Mouse (Mus musculus) intestine, postnatal 0 days (tissue): ENCODE results near the gene Acmsd. TPM values are rescaled to one million over a fixed set of nuclear protein-coding genes. Genes with fewer than 3 reads are reported as not detected.

ENCODE experiments used
- ATAC-seq: fragments of 200-750 bp; cut with Nextera tagmentation; 2 replicates; pipeline ENCODE4 v1.8.0; 2017; ENCODE audit warnings: mild to moderate bottlenecking, moderate TSS enrichment, moderate library complexity
- H3K27ac ChIP-seq: fragments of 300-500 bp; sonication (generic); 2 replicates; pipeline ENCODE4 v1.5.1; 2014; ENCODE audit warnings: mild to moderate bottlenecking, low read depth, low read length, moderate library complexity
- H3K27me3 ChIP-seq: fragments of 300-500 bp; sonication (generic); replicated peaks from 2 replicates; pipeline ENCODE4 v1.6.1; 2014; ENCODE audit warnings: low read length, mixed read lengths; ENCODE audit not compliant: control insufficient read depth, insufficient read depth
- H3K36me3 ChIP-seq: fragments of 300-500 bp; sonication (generic); 2 replicates; pipeline ENCODE4 v1.6.1; 2014; ENCODE audit warnings: mild to moderate bottlenecking, moderate library complexity; ENCODE audit not compliant: control insufficient read depth, insufficient read depth
- H3K4me1 ChIP-seq: fragments of 300-500 bp; sonication (generic); replicated peaks from 2 replicates; pipeline ENCODE4 v1.6.1; 2014; ENCODE audit warnings: antibody characterized with exemption, low read length, mixed read lengths; ENCODE audit not compliant: control insufficient read depth, insufficient read depth
- H3K4me2 ChIP-seq: fragments of 300-500 bp; sonication (generic); replicated peaks from 2 replicates; pipeline ENCODE4 v1.6.1; 2014; ENCODE audit warnings: low read depth, mild to moderate bottlenecking, moderate library complexity
- H3K4me3 ChIP-seq: fragments of 300-500 bp; sonication (generic); 2 replicates; pipeline ENCODE4 v1.5.1; 2014; ENCODE audit warnings: low read depth, low read length
- H3K9ac ChIP-seq: fragments of 300-500 bp; sonication (generic); 2 replicates; pipeline ENCODE4 v1.6.1; 2014; ENCODE audit warnings: mild to moderate bottlenecking, low read depth, low read length
- H3K9me3 ChIP-seq: fragments of 300-500 bp; sonication (generic); 2 replicates; pipeline ENCODE4 v1.6.1; 2016; ENCODE audit warnings: mixed run types; ENCODE audit not compliant: control insufficient read depth
- CTCF ChIP-seq: sonication (generic); IDR thresholded peaks from 2 replicates; pipeline ENCODE4 v1.5.1; 2016; ENCODE audit warnings: low read depth, mild to moderate bottlenecking, control low read depth, antibody characterized with exemption, moderate library complexity
- WGBS: fragments of 180-500 bp; shearing (Covaris S2); extraction: QIAGEN DNeasy Blood & Tissue Kit; methylation state at CpG from one replicate; pipeline ENCODE4 v1.1.7; 2014; 5-methylcytosine and 5-hydroxymethylcytosine counted together
- polyA plus RNA-seq: library from polyadenylated mRNA; unstranded; fragments of >200 nt; fragmentation: Nextera tagmentation; extraction: Ambion mirVana; gene quantifications from 2 replicates; pipeline ENCODE4 v1.2.1, GENCODE M21; 2015

Acmsd gene
- polyA plus RNA-seq, 1 experiment from 2014 or later = not detected

- peak overlapping the region; percentile 60 for H3K9ac ChIP-seq
- H3K9me3 ChIP-seq = no peaks in the 10 kb centered on the region
- no peaks in the 10 kb centered on the region for H3K27me3 ChIP-seq
- H3K4me3 ChIP-seq = peak overlapping the region; percentile 97
- TF ChIP-seq CTCF = no peak
- peak overlapping the region; percentile 71 for H3K4me2 ChIP-seq
- ATAC-seq = peak; percentile 16
- H3K27ac ChIP-seq = peak overlapping the region; percentile 67
- under 1% methylated on average over 14 of the region's 14 CpGs for WGBS
- no peaks in the 10 kb centered on the region for H3K4me1 ChIP-seq
- H3K36me3 ChIP-seq = no peaks in the 10 kb centered on the region
Measured at GRCm38 (mm10) chr1:127773198-127773802, 44.1 kb downstream of the Acmsd start.

DNA sequence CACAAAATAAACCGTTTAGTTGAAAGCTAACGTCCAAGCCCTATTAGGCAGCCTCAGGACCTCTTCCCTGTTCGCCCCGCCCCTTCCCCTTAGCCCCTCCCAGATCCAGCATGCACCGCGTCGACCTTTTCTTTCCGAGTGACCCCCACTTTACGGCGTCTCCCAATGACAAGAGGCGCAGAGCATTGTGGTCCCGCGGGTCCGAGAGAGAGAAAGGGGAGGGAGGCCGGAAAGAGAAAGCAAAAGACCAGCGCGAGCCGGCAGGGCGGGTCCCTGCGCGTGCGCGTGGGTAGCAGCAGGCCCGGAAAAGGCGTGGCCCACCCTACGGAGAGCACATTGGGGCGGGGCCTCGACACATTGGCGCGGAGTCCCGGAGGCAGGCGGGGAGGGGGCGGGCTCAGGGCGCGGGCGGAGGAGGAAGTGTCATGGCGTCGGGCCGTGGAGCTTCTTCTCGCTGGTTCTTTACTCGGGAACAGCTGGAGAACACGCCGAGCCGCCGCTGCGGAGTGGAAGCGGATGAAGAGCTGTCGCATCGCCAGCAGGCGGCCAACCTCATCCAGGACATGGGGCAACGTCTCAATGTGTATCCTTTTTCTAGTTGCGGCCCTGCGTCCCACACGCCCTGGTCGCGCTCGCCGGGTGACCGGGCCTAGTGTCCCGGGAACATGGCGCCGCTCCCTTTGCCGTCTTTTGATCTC is 44.7 kb downstream of the Acmsd start, which contains the start of gene Ccnt2:
Gene Ccnt2 (plus strand): TSS at position 362 of the 698 bp plus-strand sequence.
- H3K4me1 ChIP-seq = no peaks in the 10 kb centered on the region
- peak within 1 kb of the TSS; percentile 71 for H3K4me2 ChIP-seq
- ATAC-seq = peak; percentile 99
- H3K9ac ChIP-seq = peak within 1 kb of the TSS; percentile 95
- no peaks in the 10 kb centered on the region for H3K27me3 ChIP-seq
- peak; percentile 55 for TF ChIP-seq CTCF
- peak within 1 kb of the TSS; percentile 98 for H3K27ac ChIP-seq
- no peaks in the 10 kb centered on the region for H3K36me3 ChIP-seq
- H3K4me3 ChIP-seq = peak within 1 kb of the TSS; percentile 97
- no peaks in the 10 kb centered on the region for H3K9me3 ChIP-seq
- under 1% methylated on average over 61 of the region's 63 CpGs for WGBS

GRCm38 (mm10) chr1:127774501-127774880 is 45.3 kb downstream of the Acmsd start:
- peak overlapping the region; percentile 71 for H3K4me2 ChIP-seq
- peak overlapping the region; percentile 95 for H3K9ac ChIP-seq
- peak; percentile 29 for ATAC-seq
- no peak for TF ChIP-seq CTCF
- no peaks in the 10 kb centered on the region for H3K9me3 ChIP-seq
- WGBS = under 1% methylated on average over 31 of the region's 31 CpGs
- no peaks in the 10 kb centered on the region for H3K27me3 ChIP-seq
- H3K4me3 ChIP-seq = peak overlapping the region; percentile 97
- H3K36me3 ChIP-seq = no peaks in the 10 kb centered on the region
- H3K27ac ChIP-seq = peak overlapping the region; percentile 98
- H3K4me1 ChIP-seq = no peaks in the 10 kb centered on the region

DNA sequence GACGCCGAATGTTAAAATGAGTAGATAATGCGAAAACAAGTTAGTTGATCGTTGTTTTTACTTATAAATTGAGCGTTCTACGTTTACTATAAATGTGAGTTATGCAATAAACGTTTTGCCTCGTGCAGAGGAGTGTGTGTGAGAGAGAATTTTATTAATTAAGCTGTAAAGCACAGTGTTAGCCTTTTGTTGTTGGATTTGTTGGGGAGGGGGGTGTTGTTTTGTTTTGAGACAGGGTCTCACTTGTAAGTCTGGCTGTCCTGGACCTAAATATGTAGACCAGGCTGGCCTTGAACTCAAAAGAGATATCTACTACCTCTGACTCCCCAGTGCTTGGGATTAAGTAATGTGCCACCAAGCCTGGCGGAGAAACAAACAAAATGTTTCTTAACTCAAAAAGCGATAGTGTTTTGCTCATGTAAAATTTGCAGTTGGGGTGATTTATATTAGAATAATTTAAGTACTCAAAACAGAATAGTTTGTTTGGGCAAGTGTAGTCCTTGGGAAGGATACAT is 46.0 kb downstream of the Acmsd start:
- H3K9me3 ChIP-seq = no peaks in the 10 kb centered on the region
- peak overlapping the region; percentile 71 for H3K4me2 ChIP-seq
- H3K9ac ChIP-seq = peak overlapping the region; percentile 95
- no peak overlapping the region for H3K27ac ChIP-seq
- H3K4me1 ChIP-seq = no peaks in the 10 kb centered on the region
- H3K4me3 ChIP-seq = peak overlapping the region; percentile 97
- TF ChIP-seq CTCF = no peak
- no peaks in the 10 kb centered on the region for H3K36me3 ChIP-seq
- no peak for ATAC-seq
- no peaks in the 10 kb centered on the region for H3K27me3 ChIP-seq
- 5% methylated on average over 10 of the region's 10 CpGs for WGBS

GRCm38 (mm10) chr1:127776246-127776645 is 47.0 kb downstream of the Acmsd start:
- 28% methylated on average over 6 of the region's 6 CpGs for WGBS
- Histone ChIP-seq H3K36me3 (no peaks in the 10 kb centered on the region), H3K9me3 (no peaks in the 10 kb centered on the region), H3K27ac (no peak overlapping the region), H3K4me2 (peak overlapping the region; percentile 71; the same call in 1 of the 2 replicates), H3K4me3 (no peak overlapping the region), H3K27me3 (no peaks in the 10 kb centered on the region), H3K4me1 (no peaks in the 10 kb centered on the region), H3K9ac (no peak overlapping the region)
- no peak for TF ChIP-seq CTCF
- ATAC-seq = no peak

DNA sequence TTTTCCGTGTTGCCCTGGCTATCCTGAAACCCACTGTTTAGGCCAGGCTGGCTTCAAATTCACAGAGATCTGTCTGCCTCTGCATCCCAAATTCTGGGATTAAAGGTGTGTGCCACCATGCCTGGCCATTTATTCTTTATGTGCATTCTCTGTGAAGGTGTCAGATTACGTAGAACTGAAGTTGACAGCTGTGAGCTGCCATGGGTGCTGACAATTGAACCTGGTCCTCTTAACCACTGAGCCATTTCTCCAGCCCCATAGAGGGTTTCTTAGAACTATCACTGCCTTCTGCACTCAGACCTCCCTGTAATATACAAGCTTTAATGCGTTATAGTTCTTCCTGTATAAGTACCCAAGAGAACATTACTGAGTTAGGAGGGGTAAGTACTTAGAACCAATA is 49.4 kb downstream of the Acmsd start:
- Histone ChIP-seq H3K4me2 (no peak overlapping the region), H3K27me3 (no peaks in the 10 kb centered on the region), H3K9me3 (no peaks in the 10 kb centered on the region), H3K4me1 (no peaks in the 10 kb centered on the region), H3K36me3 (0 out of 2 replicates have a peak, but pooled peaks cover 2% of the 10 kb centered on the region), H3K27ac (no peak overlapping the region), H3K9ac (no peak overlapping the region), H3K4me3 (no peak overlapping the region)
- TF ChIP-seq CTCF = no peak
- 88% methylated on average over 3 of the region's 3 CpGs for WGBS
- ATAC-seq = no peak
